Mouse (Mus musculus) bone marrow macrophage, adult 2 months (primary cell): ENCODE results near the gene Synpr.

Experiments used
- CTCF ChIP-seq: IDR thresholded peaks from 2 replicates; pipeline ENCODE4 v1.5.1; 2012; ENCODE audit warnings: low read depth, mild to moderate bottlenecking, low read length, moderate library complexity
- POLR2A ChIP-seq: IDR thresholded peaks from 2 replicates; pipeline ENCODE4 v1.6.1; 2012; ENCODE audit warnings: mild to moderate bottlenecking, low read depth, low read length, borderline replicate concordance

- TF ChIP-seq CTCF, result no peak
- TF ChIP-seq POLR2A, result no peak
These were observed 127.1 kb downstream of the Synpr start for GRCm38 (mm10) chr14:13411636-13412035.
